Comparison of ENCODE assay signal across 24 mouse cellular contexts in genomic region chr17:40802707-40803340, GRCm38 (mm10). TPM values are rescaled to one million over a fixed set of nuclear protein-coding genes. Genes with fewer than 3 reads are reported as not detected.
DNase-seq lines count a peak whose midpoint lies in the region; ATAC-seq and TF ChIP-seq lines count a peak whose summit lies in the region.
"Had no signal": no experiment of that assay in that cellular context is flagged by ENCODE, and none has a peak within 500 bp of the region (broad histone marks: within the 10 kb centered on the region; RNA-seq: fewer than 3 reads in every experiment).

No protein-coding gene starts in this region.

- TF ChIP-seq POLR2A in embryonic fibroblast, embryonic 13.5 days (IDR thresholded peaks at IDR 0.05; ENCODE audit: low read depth, low read length), result no peak

- H3K27me3 ChIP-seq in embryonic facial prominence, embryonic 11.5 days (ENCODE audit: control insufficient read depth, insufficient read depth, low read length), result no peaks in the 10 kb centered on the region
- H3K27me3 ChIP-seq in embryonic facial prominence, embryonic 10.5 days (replicated peaks; ENCODE audit: low read depth, poor library complexity, severe bottlenecking), result no peaks in the 10 kb centered on the region
- H3K27me3 ChIP-seq in Patski, result no peaks in the 10 kb centered on the region
- no peaks in the 10 kb centered on the region for H3K27me3 ChIP-seq in stomach, postnatal 0 days (ENCODE audit: control insufficient read depth, insufficient read depth, low read length)
- no peaks in the 10 kb centered on the region for H3K27me3 ChIP-seq in forebrain, embryonic 12.5 days
- H3K27me3 ChIP-seq: embryonic facial prominence, embryonic 12.5 days; forebrain, embryonic 13.5 days; heart, embryonic 12.5 days; hindbrain, embryonic 15.5 days had no signal

- no peaks in the 10 kb centered on the region for H3K4me1 ChIP-seq in embryonic facial prominence, embryonic 11.5 days (ENCODE audit: control insufficient read depth, insufficient read depth, low read length)
- H3K4me1 ChIP-seq in embryonic facial prominence, embryonic 10.5 days, result no peaks in the 10 kb centered on the region
- no peaks in the 10 kb centered on the region for H3K4me1 ChIP-seq in embryonic fibroblast, embryonic 13.5 days (ENCODE audit: control insufficient read depth, insufficient read depth, low read length)
- H3K4me1 ChIP-seq in stomach, postnatal 0 days (replicated peaks; ENCODE audit: control insufficient read depth, insufficient read depth), result no peaks in the 10 kb centered on the region
- H3K4me1 ChIP-seq in forebrain, embryonic 12.5 days, result no peaks in the 10 kb centered on the region
- H3K4me1 ChIP-seq: embryonic facial prominence, embryonic 12.5 days; forebrain, embryonic 13.5 days; heart, embryonic 12.5 days; hindbrain, embryonic 15.5 days had no signal

- no peak for TF ChIP-seq EP300 in stomach, postnatal 0 days (optimal IDR thresholded peaks at IDR 0.05)

- peak; percentile 3 for DNase-seq in embryonic facial prominence, embryonic 11.5 days (ENCODE audit: low spot score)
- DNase-seq in embryonic facial prominence, embryonic 10.5 days (ENCODE audit: low spot score), result no peak
- peak; percentile 41 for DNase-seq in Patski (ENCODE audit: low read depth, low spot score)
- DNase-seq in stomach, postnatal 0 days (ENCODE audit: low spot score), result no peak
- DNase-seq in thymus, adult 18-20 months, result no peak
- DNase-seq in B cell, adult 2 months, result no peak
- DNase-seq: adrenal gland, adult 2 months; adrenal gland, postnatal 25 days; cerebellum, adult 2 months; cerebellum, postnatal 10 days; forebrain, postnatal 0 days; gastrocnemius, adult 2 months; gastrocnemius, postnatal 25 days had no signal

- no peak for TF ChIP-seq CTCF in Patski (IDR thresholded peaks at IDR 0.05)
- TF ChIP-seq CTCF in embryonic fibroblast, embryonic 13.5 days (IDR thresholded peaks at IDR 0.05; ENCODE audit: borderline replicate concordance, insufficient read depth, low read length), result no peak
- TF ChIP-seq CTCF in stomach, postnatal 0 days (IDR thresholded peaks at IDR 0.05; ENCODE audit: low read depth), result no peak

- POLR2A ChIA-PET in Patski (lab: Charles Lee), result no interaction called here

- CTCF ChIA-PET in Patski (lab: Charles Lee), result interaction anchor here (1.1 to 1.5 kb wide), 3 partner anchors 12 to 76 kb away, joined by 3 to 7 read pairs (median 4); no protein-coding TSS in a partner anchor

- no peak for ATAC-seq in embryonic facial prominence, embryonic 11.5 days (replicated peaks; ENCODE audit: insufficient number of reproducible peaks, low FRiP score, low TSS enrichment, low read depth)
- ATAC-seq in Patski, result peak; percentile 97
- peak; percentile 38; the same call in 1 of the 2 replicates for ATAC-seq in stomach, postnatal 0 days (ENCODE audit: low FRiP score, low TSS enrichment)
- no peak for ATAC-seq in forebrain, embryonic 12.5 days (ENCODE audit: low FRiP score)
- ATAC-seq: activated CD4-positive, CD25-positive, alpha-beta regulatory T cell, adult 4 months; forebrain, embryonic 13.5 days; forebrain, postnatal 0 days; intestine, embryonic 16.5 days had no signal

- no peaks in the 10 kb centered on the region for H3K9me3 ChIP-seq in embryonic facial prominence, embryonic 11.5 days (replicated peaks; ENCODE audit: control insufficient read depth, low read length)
- no peaks in the 10 kb centered on the region for H3K9me3 ChIP-seq in embryonic facial prominence, embryonic 10.5 days
- no peaks in the 10 kb centered on the region for H3K9me3 ChIP-seq in stomach, postnatal 0 days (ENCODE audit: control insufficient read depth, low read length)
- H3K9me3 ChIP-seq in forebrain, embryonic 12.5 days, result no peaks in the 10 kb centered on the region
- H3K9me3 ChIP-seq: embryonic facial prominence, embryonic 12.5 days; forebrain, embryonic 13.5 days; heart, embryonic 12.5 days; hindbrain, embryonic 15.5 days had no signal

- in situ Hi-C loops in Patski (cut with MboI; ENCODE audit: low pct_unique_long_range_greater_than_20kb), result loop anchor here (25.0 kb wide), 1 partner anchor 591 kb away; the partner anchor contains the start of gene Pgk2

- H3K4me2 ChIP-seq in embryonic facial prominence, embryonic 11.5 days (ENCODE audit: low read depth, low read length), result no peak overlapping the region
- H3K4me2 ChIP-seq in stomach, postnatal 0 days (replicated peaks; ENCODE audit: low read depth), result no peak overlapping the region
- H3K4me2 ChIP-seq in forebrain, embryonic 12.5 days, result no peak overlapping the region
- H3K4me2 ChIP-seq: embryonic facial prominence, embryonic 12.5 days; forebrain, embryonic 13.5 days; heart, embryonic 12.5 days; hindbrain, embryonic 15.5 days had no signal

- H3K27ac ChIP-seq in embryonic facial prominence, embryonic 11.5 days (replicated peaks; ENCODE audit: low read depth, low read length), result no peak overlapping the region
- H3K27ac ChIP-seq in embryonic facial prominence, embryonic 10.5 days (replicated peaks), result no peak overlapping the region
- peak overlapping the region; percentile 4; the same call in 1 of the 2 replicates for H3K27ac ChIP-seq in embryonic fibroblast, embryonic 13.5 days (ENCODE audit: insufficient read depth, low read length)
- H3K27ac ChIP-seq in stomach, postnatal 0 days (replicated peaks), result no peak overlapping the region
- no peak overlapping the region for H3K27ac ChIP-seq in forebrain, embryonic 12.5 days
- H3K27ac ChIP-seq: embryonic facial prominence, embryonic 12.5 days; forebrain, embryonic 13.5 days; gastrocnemius, adult 2 months; hindbrain, embryonic 15.5 days had no signal

- WGBS in embryonic facial prominence, embryonic 11.5 days, result 81% methylated on average over 3 of the region's 3 CpGs
- WGBS in embryonic facial prominence, embryonic 10.5 days, result 87% methylated on average over 3 of the region's 3 CpGs
- WGBS in stomach, postnatal 0 days, result 73% methylated on average over 3 of the region's 3 CpGs
- 81% methylated on average over 3 of the region's 3 CpGs for WGBS in forebrain, embryonic 12.5 days

- H3K4me3 ChIP-seq in embryonic facial prominence, embryonic 11.5 days (ENCODE audit: low read depth, low read length), result no peak overlapping the region
- H3K4me3 ChIP-seq in embryonic facial prominence, embryonic 10.5 days, result no peak overlapping the region
- no peak overlapping the region for H3K4me3 ChIP-seq in embryonic fibroblast, embryonic 13.5 days (ENCODE audit: insufficient read depth, low read length)
- no peak overlapping the region for H3K4me3 ChIP-seq in stomach, postnatal 0 days (ENCODE audit: low read depth, low read length)
- no peak overlapping the region for H3K4me3 ChIP-seq in forebrain, embryonic 12.5 days (replicated peaks)
- H3K4me3 ChIP-seq: embryonic facial prominence, embryonic 12.5 days; erythroblast, embryonic 14.5 days; forebrain, embryonic 13.5 days; gastrocnemius, adult 2 months; heart, embryonic 12.5 days; hindbrain, embryonic 15.5 days had no signal

- H3K36me3 ChIP-seq in embryonic facial prominence, embryonic 11.5 days (replicated peaks; ENCODE audit: control insufficient read depth, insufficient read depth, low read depth, low read length), result no peaks in the 10 kb centered on the region
- H3K36me3 ChIP-seq in embryonic facial prominence, embryonic 10.5 days (replicated peaks), result no peaks in the 10 kb centered on the region
- H3K36me3 ChIP-seq in stomach, postnatal 0 days (ENCODE audit: control insufficient read depth, insufficient read depth, low read length), result no peaks in the 10 kb centered on the region
- no peaks in the 10 kb centered on the region for H3K36me3 ChIP-seq in forebrain, embryonic 12.5 days (replicated peaks)
- H3K36me3 ChIP-seq: embryonic facial prominence, embryonic 12.5 days; heart, embryonic 12.5 days; hindbrain, embryonic 15.5 days had no signal

- H3K9ac ChIP-seq in embryonic facial prominence, embryonic 11.5 days (replicated peaks; ENCODE audit: low read length), result no peak overlapping the region
- H3K9ac ChIP-seq in stomach, postnatal 0 days (ENCODE audit: low read length), result no peak overlapping the region
- H3K9ac ChIP-seq in forebrain, embryonic 12.5 days, result no peak overlapping the region
- H3K9ac ChIP-seq: embryonic facial prominence, embryonic 12.5 days; forebrain, embryonic 13.5 days; forebrain, postnatal 0 days; heart, embryonic 12.5 days; hindbrain, embryonic 15.5 days had no signal

RNA-seq across cellular contexts. Expression of gene Crisp2, which starts 4.0 kb away (rescaled TPM):
- not detected in 2 replicates for polyA plus RNA-seq in embryonic facial prominence, embryonic 11.5 days (2014; fragmentation: Nextera tagmentation; extraction: Ambion mirVana)
- polyA plus RNA-seq in embryonic facial prominence, embryonic 10.5 days (2016; fragmentation: Nextera tagmentation; extraction: Ambion mirVana), result not detected in 2 replicates
- polyA plus RNA-seq in Patski (2021), result 0.06 TPM
- 0.40 TPM in 1 of 2 replicates, not detected in the other for polyA plus RNA-seq in embryonic fibroblast, embryonic 13.5 days (2011; ENCODE audit: insufficient read length, low read depth, missing spikeins)
- polyA plus RNA-seq in stomach, postnatal 0 days (2015; fragmentation: Nextera tagmentation; extraction: Ambion mirVana), result not detected in 2 replicates
- not detected in 2 replicates for polyA plus RNA-seq in forebrain, embryonic 12.5 days (2016; fragmentation: Nextera tagmentation; extraction: Ambion mirVana)
- polyA plus RNA-seq: activated CD4-positive, CD25-positive, alpha-beta regulatory T cell, adult 4 months; adrenal gland, adult 2 months; cerebellum, adult 2 months; erythroblast, embryonic 14.5 days; forebrain, embryonic 13.5 days; forebrain, postnatal 0 days; heart, embryonic 12.5 days; heart, embryonic 16.5 days; hindbrain, embryonic 11.5 days had no signal

RNA-seq across cellular contexts. Expression of gene Rhag, which starts 8.1 kb away (rescaled TPM):
- 6.5 and 6.7 TPM in 2 replicates for polyA plus RNA-seq in embryonic facial prominence, embryonic 11.5 days (2014; fragmentation: Nextera tagmentation; extraction: Ambion mirVana)
- 5.0 and 5.6 TPM in 2 replicates for polyA plus RNA-seq in embryonic facial prominence, embryonic 10.5 days (2016; fragmentation: Nextera tagmentation; extraction: Ambion mirVana)
- polyA plus RNA-seq in Patski (2021), result not detected
- polyA plus RNA-seq in embryonic fibroblast, embryonic 13.5 days (2011; ENCODE audit: insufficient read length, low read depth, missing spikeins), result not detected in 2 replicates
- polyA plus RNA-seq in stomach, postnatal 0 days (2015; fragmentation: Nextera tagmentation; extraction: Ambion mirVana), result 0.15 and 0.16 TPM in 2 replicates
- polyA plus RNA-seq in forebrain, embryonic 12.5 days (2016; fragmentation: Nextera tagmentation; extraction: Ambion mirVana), result 1.9 and 3.2 TPM in 2 replicates
- polyA plus RNA-seq: adrenal gland, adult 2 months; cerebellum, adult 2 months; forebrain, postnatal 0 days had no signal

Comparison
In these comparisons a context has a peak if more than half of its experiments do, and no peak if none do; other contexts are left out.
1. DNase-seq: peak in embryonic facial prominence, embryonic 11.5 days (single experiment) and Patski (single experiment); none in embryonic facial prominence, embryonic 10.5 days (single experiment), stomach, postnatal 0 days (single experiment), thymus, adult 18-20 months (0 of 2) and B cell, adult 2 months (0 of 2).
2. ATAC-seq: peak in Patski (single experiment) and stomach, postnatal 0 days (single experiment); none in embryonic facial prominence, embryonic 11.5 days (single experiment) and forebrain, embryonic 12.5 days (single experiment).